Mouse (Mus musculus) hematopoietic multipotent progenitor cell, adult 10-12 weeks (in vitro differentiated cells): ENCODE measurements around the gene Ulk1. TPM values are rescaled to one million over a fixed set of nuclear protein-coding genes. Genes with fewer than 3 reads are reported as not detected.

Experiments
- polyA plus RNA-seq: library from polyadenylated mRNA; stranded (reverse); fragments of >175 nt; gene quantifications from 2 replicates; pipeline ENCODE4 v1.2.3, GENCODE M21; 2012; ENCODE audit warnings: low replicate concordance

Gene Ulk1
- 102 and 200 TPM in 2 replicates for polyA plus RNA-seq

GRCm38 (mm10) chr5:110809667-110810325, at the start of gene Ulk1:
Gene Ulk1 (minus strand): TSS chr5:110810097.

GRCm38 (mm10) chr5:110839678-110840365, 29.9 kb upstream of the Ulk1 start, which contains the start of the genes Hscb and Chek2:
Gene Hscb (minus strand): TSS chr5:110839777.
Gene Chek2 (plus strand): TSS chr5:110839979.

GRCm38 (mm10) chr5:110779998-110780760, 29.7 kb downstream of the Ulk1 start, which contains the start of gene Pus1:
Gene Pus1 (minus strand): TSS chr5:110780659.

GRCm38 (mm10) chr5:110770448-110771158, 39.3 kb downstream of the Ulk1 start, which contains the start of gene Ep400:
Gene Ep400 (minus strand): TSS chr5:110770717.

Other genes starting within 250 kb of the Ulk1 start
- 51.4 and 62.0 TPM in 2 replicates for gene Noc4l, start 156.7 kb downstream of the Ulk1 start, polyA plus RNA-seq
- 6.9 and 20.5 TPM in 2 replicates for gene Ddx51, start 156.6 kb downstream of the Ulk1 start, polyA plus RNA-seq
- 107 and 135 TPM in 2 replicates for gene Ep400, start 39.4 kb downstream of the Ulk1 start, polyA plus RNA-seq
- 35.2 and 65.9 TPM in 2 replicates for gene Pus1, start 29.4 kb downstream of the Ulk1 start, polyA plus RNA-seq
- 36.0 and 41.1 TPM in 2 replicates for gene Hscb, start 29.7 kb upstream of the Ulk1 start, polyA plus RNA-seq
- gene Chek2, start 29.9 kb upstream of the Ulk1 start, polyA plus RNA-seq, result 1.2 and 1.4 TPM in 2 replicates
- gene Ttc28, start 69.7 kb upstream of the Ulk1 start, polyA plus RNA-seq, result 18.3 and 20.3 TPM in 2 replicates